Mouse (Mus musculus) erythroblast, embryonic 14.5 days (primary cell): ENCODE measurements around the gene Specc1. TPM values are rescaled to one million over a fixed set of nuclear protein-coding genes. Genes with fewer than 3 reads are reported as not detected.

Source experiments
- H3K27me3 ChIP-seq: 2 replicates; pipeline ENCODE4 v1.6.1; 2012; ENCODE audit warnings: inconsistent platforms; ENCODE audit not compliant: control insufficient read depth
- H3K36me3 ChIP-seq: 2 replicates; pipeline ENCODE4 v1.6.1; 2012; ENCODE audit warnings: mild to moderate bottlenecking, inconsistent platforms; ENCODE audit not compliant: control insufficient read depth
- H3K4me1 ChIP-seq: 2 replicates; pipeline ENCODE4 v1.6.1; 2012; ENCODE audit warnings: inconsistent platforms; ENCODE audit not compliant: control insufficient read depth
- H3K4me3 ChIP-seq: replicated peaks from 2 replicates; pipeline ENCODE3; 2012; ENCODE audit warnings: moderate library complexity, mild to moderate bottlenecking, inconsistent platforms
- H3K9me3 ChIP-seq: 2 replicates; pipeline ENCODE4 v1.6.1; 2012; ENCODE audit warnings: low read length, inconsistent platforms, mixed read lengths; ENCODE audit not compliant: control insufficient read depth
- GATA1 ChIP-seq: IDR thresholded peaks from 2 replicates; pipeline ENCODE4 v1.6.1; 2012; ENCODE audit warnings: low read length, inconsistent platforms, mixed read lengths
- TAL1 ChIP-seq: IDR thresholded peaks from 3 replicates; pipeline ENCODE4 v1.6.1; 2012; ENCODE audit warnings: low read length, inconsistent platforms, mixed read lengths
- polyA plus RNA-seq: library from polyadenylated mRNA; stranded (reverse); fragments of >175 nt; gene quantifications from 2 replicates; pipeline ENCODE4 v1.2.3, GENCODE M21; 2012

The Specc1 gene
- polyA plus RNA-seq, 1 experiment: 15.5 TPM

DNA sequence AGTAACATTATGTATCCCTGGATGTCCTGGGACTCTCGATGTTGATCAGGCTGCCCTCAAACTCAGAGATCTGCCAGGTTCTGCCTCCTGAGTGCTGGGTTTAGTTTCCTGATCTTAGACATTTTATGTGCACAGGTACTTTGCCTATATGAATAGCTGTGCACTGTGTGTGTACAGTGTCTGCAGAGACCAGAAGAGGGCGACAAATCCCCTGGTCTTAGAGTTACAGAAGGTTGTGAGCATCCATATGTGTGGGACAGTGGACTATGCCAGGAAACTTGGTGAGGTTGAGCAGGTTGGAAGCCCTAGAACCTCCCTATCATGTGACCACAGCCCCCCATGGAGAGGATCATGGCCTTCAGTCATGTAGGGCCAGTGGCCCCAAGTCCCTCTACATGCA lies 24.7 kb downstream of the Specc1 start:
- TF ChIP-seq TAL1: no peak
- TF ChIP-seq GATA1: no peak
- H3K4me1 ChIP-seq: peaks cover 58% of the 10 kb centered on the region
- no peak overlapping the region for H3K4me3 ChIP-seq
- no peaks in the 10 kb centered on the region for H3K9me3 ChIP-seq
- H3K27me3 ChIP-seq: no peaks in the 10 kb centered on the region
- peaks cover 84% of the 10 kb centered on the region for H3K36me3 ChIP-seq

DNA sequence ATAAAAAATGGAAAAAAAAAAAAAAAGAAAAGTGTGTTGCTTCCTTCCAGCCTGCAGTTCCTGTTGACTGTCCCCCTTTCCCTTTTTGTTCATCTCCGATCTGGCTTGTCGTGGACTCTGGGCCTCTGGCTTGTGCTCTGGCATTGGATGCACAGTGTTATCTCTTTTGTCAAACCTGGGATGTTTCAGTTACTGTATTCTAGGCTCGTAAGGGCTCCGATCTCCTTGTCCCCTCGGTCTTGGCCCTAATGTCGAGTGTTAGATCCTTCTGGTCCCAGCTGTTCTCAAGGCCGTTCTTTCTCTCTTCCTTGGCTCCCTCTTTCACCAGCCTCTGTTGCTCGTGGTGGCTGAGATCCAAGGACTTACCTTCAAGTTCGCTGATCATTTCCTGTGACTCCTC lies 26.3 kb downstream of the Specc1 start:
- TF ChIP-seq TAL1 (no peak), GATA1 (no peak)
- no peak overlapping the region for H3K4me3 ChIP-seq
- no peaks in the 10 kb centered on the region for H3K27me3 ChIP-seq

GRCm38 (mm10) chr11:61986939-61987338 lies 30.4 kb downstream of the Specc1 start:
- TF ChIP-seq GATA1: no peak
- no peak for TF ChIP-seq TAL1
- Histone ChIP-seq H3K9me3 (peaks cover 2% of the 10 kb centered on the region; the same call in 1 of the 2 replicates), H3K4me1 (peaks cover 52% of the 10 kb centered on the region)

More for the DNA sequence above, 26.3 kb downstream of the Specc1 start:
- H3K36me3 ChIP-seq: peaks cover 84% of the 10 kb centered on the region
- no peaks in the 10 kb centered on the region for H3K9me3 ChIP-seq
- H3K4me1 ChIP-seq: peaks cover 56% of the 10 kb centered on the region

GRCm38 (mm10) chr11:61989647-61990046 lies 33.1 kb downstream of the Specc1 start:
- TF ChIP-seq GATA1: no peak
- no peak for TF ChIP-seq TAL1
- Histone ChIP-seq H3K4me3 (no peak overlapping the region), H3K4me1 (peaks cover 63% of the 10 kb centered on the region)

More at GRCm38 (mm10) chr11:61986939-61987338, 30.4 kb downstream of the Specc1 start:
- Histone ChIP-seq H3K36me3 (peaks cover 73% of the 10 kb centered on the region), H3K4me3 (no peak overlapping the region), H3K27me3 (no peaks in the 10 kb centered on the region)

DNA sequence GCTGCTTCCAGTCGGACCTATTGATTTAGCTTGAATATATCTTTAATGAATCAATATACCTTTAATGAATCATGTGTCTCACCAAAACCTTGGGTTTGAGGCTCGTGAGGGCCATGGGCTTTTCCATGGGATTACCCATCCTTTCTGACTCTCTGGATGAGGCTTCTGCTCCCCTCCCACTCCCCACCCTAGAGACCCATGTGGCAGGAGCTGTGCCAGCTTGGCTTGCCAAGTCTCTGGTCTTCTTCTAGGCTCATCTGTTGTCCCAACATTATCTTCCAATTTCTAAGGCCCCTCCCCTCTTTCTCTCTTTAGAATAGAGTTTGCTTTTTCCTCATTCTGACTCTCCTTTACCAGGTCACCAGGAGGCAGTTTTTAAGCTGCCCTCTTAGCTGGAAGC lies 35.0 kb downstream of the Specc1 start:
- H3K9me3 ChIP-seq: peaks cover 6% of the 10 kb centered on the region
- no peak overlapping the region for H3K4me3 ChIP-seq
- TF ChIP-seq GATA1 (no peak), TAL1 (no peak)
- peaks cover 64% of the 10 kb centered on the region for H3K4me1 ChIP-seq
- peaks cover 83% of the 10 kb centered on the region for H3K36me3 ChIP-seq
- H3K27me3 ChIP-seq: no peaks in the 10 kb centered on the region

More at GRCm38 (mm10) chr11:61989647-61990046, 33.1 kb downstream of the Specc1 start:
- Histone ChIP-seq H3K36me3 (peaks cover 84% of the 10 kb centered on the region), H3K9me3 (peaks cover 6% of the 10 kb centered on the region), H3K27me3 (no peaks in the 10 kb centered on the region)

DNA sequence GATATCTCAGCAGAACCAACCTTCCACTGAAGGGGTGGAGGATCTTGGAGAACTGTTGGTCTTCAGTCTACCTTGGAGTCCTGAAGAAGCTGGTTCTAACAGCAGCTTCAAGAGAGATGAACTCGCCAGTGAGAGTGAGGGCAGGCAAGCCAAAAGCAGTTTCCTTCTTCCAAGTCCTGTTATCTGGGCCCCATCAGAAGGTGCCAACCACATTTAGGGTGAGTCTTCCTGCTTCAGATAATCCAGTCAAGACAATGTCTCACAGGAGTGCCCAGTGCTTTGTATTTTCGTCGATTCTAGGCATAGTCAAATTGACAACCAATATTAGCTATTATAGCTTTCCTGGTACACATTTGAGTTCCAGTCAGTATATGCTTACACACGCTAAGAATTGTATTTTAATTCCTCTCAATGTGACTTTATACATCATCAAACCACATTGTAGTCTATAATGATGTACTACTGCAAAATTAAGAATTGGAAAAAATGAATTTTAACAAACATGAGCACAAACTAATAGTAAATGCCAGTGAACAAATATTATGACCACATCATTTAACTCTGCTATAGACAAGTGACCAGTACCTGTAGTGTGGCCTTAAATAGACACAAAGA lies 36.2 kb downstream of the Specc1 start:
- Histone ChIP-seq H3K4me1 (peaks cover 57% of the 10 kb centered on the region), H3K36me3 (peaks cover 81% of the 10 kb centered on the region), H3K27me3 (no peaks in the 10 kb centered on the region), H3K9me3 (peaks cover 6% of the 10 kb centered on the region), H3K4me3 (no peak overlapping the region)
- no peak for TF ChIP-seq GATA1
- no peak for TF ChIP-seq TAL1

DNA sequence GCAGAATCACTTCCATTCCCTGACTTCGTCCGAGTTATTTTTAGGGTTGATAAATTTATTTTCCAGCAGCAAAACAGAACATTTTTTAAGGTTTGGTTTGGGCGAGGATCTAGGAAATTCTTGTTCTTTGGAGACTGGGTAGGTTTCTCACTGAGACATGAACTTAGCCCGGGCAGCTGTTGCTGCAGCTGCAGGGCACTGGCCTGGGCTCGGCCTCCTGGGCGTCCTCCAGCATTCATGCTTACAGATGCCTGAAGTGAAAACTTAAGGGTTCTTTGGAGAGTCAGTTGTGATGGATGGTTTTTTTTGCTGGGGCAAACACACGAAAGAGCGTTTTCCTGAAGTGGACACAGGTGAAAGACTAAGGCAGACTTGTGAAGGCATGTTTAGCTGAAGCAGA lies 42.9 kb downstream of the Specc1 start:
- TF ChIP-seq GATA1 (no peak), TAL1 (no peak)
- no peaks in the 10 kb centered on the region for H3K27me3 ChIP-seq
- peaks cover 90% of the 10 kb centered on the region for H3K36me3 ChIP-seq
- H3K4me1 ChIP-seq: peaks cover 43% of the 10 kb centered on the region
- peaks cover 5% of the 10 kb centered on the region for H3K9me3 ChIP-seq
- no peak overlapping the region for H3K4me3 ChIP-seq

- Histone ChIP-seq H3K4me3 (no peak overlapping the region), H3K27me3 (no peaks in the 10 kb centered on the region), H3K9me3 (peaks cover 5% of the 10 kb centered on the region), H3K36me3 (peaks cover 85% of the 10 kb centered on the region), H3K4me1 (peaks cover 43% of the 10 kb centered on the region)
- TF ChIP-seq TAL1: no peak
- TF ChIP-seq GATA1: no peak
Observed at GRCm38 (mm10) chr11:62000099-62000498, 43.5 kb downstream of the Specc1 start.

GRCm38 (mm10) chr11:62001977-62002376 lies 45.4 kb downstream of the Specc1 start:
- Histone ChIP-seq H3K4me3 (no peak overlapping the region), H3K9me3 (peaks cover 5% of the 10 kb centered on the region), H3K36me3 (peaks cover 82% of the 10 kb centered on the region), H3K4me1 (peaks cover 55% of the 10 kb centered on the region), H3K27me3 (no peaks in the 10 kb centered on the region)
- TF ChIP-seq TAL1 (no peak), GATA1 (no peak)

DNA sequence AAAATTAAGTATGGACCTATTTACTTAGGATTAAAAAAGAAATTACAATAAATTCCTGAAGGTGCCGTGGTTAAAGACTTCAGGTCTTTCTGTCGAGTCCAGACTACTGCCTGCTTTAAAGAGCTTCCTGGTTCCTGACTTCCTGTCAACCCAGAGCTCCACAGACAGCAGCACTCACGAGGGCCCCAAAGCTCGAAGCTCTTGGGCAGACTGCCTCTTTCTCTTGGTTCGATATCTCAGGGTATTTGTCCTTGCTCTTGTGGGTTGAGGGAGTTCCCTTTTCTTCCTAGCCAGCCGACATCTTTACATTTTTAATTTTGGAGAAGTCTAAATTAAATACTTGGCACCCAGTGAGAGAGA lies 48.3 kb downstream of the Specc1 start:
- TF ChIP-seq TAL1: no peak
- TF ChIP-seq GATA1: no peak
- Histone ChIP-seq H3K4me3 (peak overlapping the region; percentile 47), H3K27me3 (no peaks in the 10 kb centered on the region), H3K36me3 (peaks cover 62% of the 10 kb centered on the region), H3K4me1 (peaks cover 53% of the 10 kb centered on the region), H3K9me3 (peaks cover 5% of the 10 kb centered on the region)
